Mouse (Mus musculus) midbrain, postnatal 0 days (tissue): ENCODE measurements around the gene St7. TPM values are rescaled to one million over a fixed set of nuclear protein-coding genes. Genes with fewer than 3 reads are reported as not detected.

Source experiments
- ATAC-seq: fragments of 200-750 bp; cut with Nextera tagmentation; 2 replicates; pipeline ENCODE4 v1.8.0; 2017; ENCODE audit warnings: moderate number of reproducible peaks, mild to moderate bottlenecking, moderate TSS enrichment, moderate library complexity; ENCODE audit not compliant: low FRiP score
- DNase-seq: peaks from one replicate; pipeline ENCODE4 v3.0.0-alpha.2; 2015; ENCODE audit warnings: low spot score
- H3K27ac ChIP-seq: fragments of 300-500 bp; sonication (generic); 2 replicates; pipeline ENCODE4 v1.5.1; 2014; ENCODE audit warnings: low read depth, mild to moderate bottlenecking, low read length, mixed read lengths
- H3K27me3 ChIP-seq: fragments of 300-500 bp; sonication (generic); 2 replicates; pipeline ENCODE4 v1.6.1; 2014; ENCODE audit warnings: low read length, control low read depth, mixed read lengths; ENCODE audit not compliant: insufficient read depth
- H3K36me3 ChIP-seq: fragments of 300-500 bp; sonication (generic); 2 replicates; pipeline ENCODE4 v1.6.1; 2014; ENCODE audit warnings: low read length, control low read depth, mixed read lengths; ENCODE audit not compliant: insufficient read depth
- H3K4me1 ChIP-seq: fragments of 300-500 bp; sonication (generic); 2 replicates; pipeline ENCODE4 v1.6.1; 2014; ENCODE audit warnings: mild to moderate bottlenecking, control low read depth, antibody characterized with exemption, low read length, mixed read lengths; ENCODE audit not compliant: insufficient read depth
- H3K4me2 ChIP-seq: fragments of 300-500 bp; sonication (generic); 2 replicates; pipeline ENCODE4 v1.6.1; 2014; ENCODE audit warnings: low read depth, mild to moderate bottlenecking, low read length, mixed read lengths; ENCODE audit not compliant: poor library complexity, severe bottlenecking
- H3K4me3 ChIP-seq: fragments of 300-500 bp; sonication (generic); 2 replicates; pipeline ENCODE4 v1.5.1; 2014; ENCODE audit warnings: low read depth, mild to moderate bottlenecking, low read length, moderate library complexity
- H3K9ac ChIP-seq: fragments of 300-500 bp; sonication (generic); replicated peaks from 2 replicates; pipeline ENCODE4 v1.6.1; 2014; ENCODE audit warnings: mild to moderate bottlenecking, low read length, moderate library complexity, mixed read lengths; ENCODE audit not compliant: poor library complexity, severe bottlenecking
- H3K9me3 ChIP-seq: fragments of 300-500 bp; sonication (generic); 2 replicates; pipeline ENCODE4 v1.6.1; 2016; ENCODE audit warnings: low read length, control low read depth
- CTCF ChIP-seq: IDR thresholded peaks from 2 replicates; pipeline ENCODE4 v1.5.1; 2016; ENCODE audit warnings: antibody characterized with exemption, mild to moderate bottlenecking
- WGBS: fragments of 180-500 bp; shearing (Covaris S2); extraction: QIAGEN DNeasy Blood & Tissue Kit; methylation state at CpG from one replicate; pipeline ENCODE4 v1.1.7; 2014; 5-methylcytosine and 5-hydroxymethylcytosine counted together
- polyA plus RNA-seq: library from polyadenylated mRNA; unstranded; fragments of >200 nt; fragmentation: Nextera tagmentation; extraction: Ambion mirVana; gene quantifications from 2 replicates; pipeline ENCODE4 v1.2.1, GENCODE M21; 2015
- total RNA-seq: library from RNA; depleted of rRNA; stranded (reverse); fragments of >200 nt; gene quantifications from 2 replicates; pipeline ENCODE4 v1.2.3, GENCODE M21; 2014

Gene St7
- total and polyA plus RNA-seq, 2 experiments from 2014 or later = 39.4 to 69.5 TPM

DNA sequence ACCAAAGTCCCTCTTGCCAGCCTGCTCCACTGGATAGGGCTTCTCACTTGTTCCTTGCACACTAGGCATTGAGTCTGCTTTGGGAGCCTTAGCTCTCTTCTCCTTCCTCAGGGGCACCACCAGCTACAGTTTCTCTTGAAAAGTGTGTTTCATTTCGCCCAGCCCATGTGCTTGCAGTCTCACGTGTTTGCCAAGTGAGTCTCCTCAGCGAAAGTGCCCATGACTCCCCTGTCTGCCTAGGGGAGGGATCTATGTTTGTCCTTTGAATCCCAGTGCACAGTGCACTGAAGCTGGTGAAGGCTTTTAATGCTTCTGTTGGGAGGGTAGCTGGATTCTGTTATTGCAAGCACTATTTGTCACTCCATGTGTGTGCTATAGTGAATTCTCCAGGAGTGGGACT, 79.8 kb downstream of the St7 start:
- TF ChIP-seq CTCF = no peak
- WGBS = 73% methylated on average over 3 of the region's 3 CpGs
- Histone ChIP-seq H3K4me1 (no peaks in the 10 kb centered on the region; the same call in 1 of the 2 replicates), H3K27ac (no peak overlapping the region), H3K4me3 (no peak overlapping the region), H3K9me3 (no peaks in the 10 kb centered on the region), H3K4me2 (no peak overlapping the region), H3K9ac (no peak overlapping the region), H3K27me3 (no peaks in the 10 kb centered on the region), H3K36me3 (no peaks in the 10 kb centered on the region)
- no peak for ATAC-seq
- no peak for DNase-seq

DNA sequence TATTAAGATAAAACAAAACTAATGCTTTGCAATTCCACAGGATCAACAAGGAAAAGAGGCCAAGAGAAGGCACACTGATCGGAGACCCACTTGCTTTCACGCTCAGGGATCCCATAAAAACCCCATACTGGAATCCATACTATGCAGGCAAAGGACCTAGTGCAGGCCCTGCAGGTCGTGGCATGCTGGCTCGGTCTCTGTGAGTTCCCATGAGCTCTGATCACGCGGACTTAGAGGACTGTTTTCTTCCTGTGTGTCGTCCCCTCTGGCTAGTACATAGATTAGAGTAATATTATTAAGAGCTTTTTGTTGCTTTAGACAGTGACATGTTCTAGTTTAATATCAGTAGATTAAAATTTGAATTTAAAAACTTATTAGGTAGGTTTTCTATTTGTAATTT, 83.3 kb downstream of the St7 start:
- no peak overlapping the region for H3K27ac ChIP-seq
- WGBS = 58% methylated on average over 7 of the region's 7 CpGs
- no peak for DNase-seq

DNA sequence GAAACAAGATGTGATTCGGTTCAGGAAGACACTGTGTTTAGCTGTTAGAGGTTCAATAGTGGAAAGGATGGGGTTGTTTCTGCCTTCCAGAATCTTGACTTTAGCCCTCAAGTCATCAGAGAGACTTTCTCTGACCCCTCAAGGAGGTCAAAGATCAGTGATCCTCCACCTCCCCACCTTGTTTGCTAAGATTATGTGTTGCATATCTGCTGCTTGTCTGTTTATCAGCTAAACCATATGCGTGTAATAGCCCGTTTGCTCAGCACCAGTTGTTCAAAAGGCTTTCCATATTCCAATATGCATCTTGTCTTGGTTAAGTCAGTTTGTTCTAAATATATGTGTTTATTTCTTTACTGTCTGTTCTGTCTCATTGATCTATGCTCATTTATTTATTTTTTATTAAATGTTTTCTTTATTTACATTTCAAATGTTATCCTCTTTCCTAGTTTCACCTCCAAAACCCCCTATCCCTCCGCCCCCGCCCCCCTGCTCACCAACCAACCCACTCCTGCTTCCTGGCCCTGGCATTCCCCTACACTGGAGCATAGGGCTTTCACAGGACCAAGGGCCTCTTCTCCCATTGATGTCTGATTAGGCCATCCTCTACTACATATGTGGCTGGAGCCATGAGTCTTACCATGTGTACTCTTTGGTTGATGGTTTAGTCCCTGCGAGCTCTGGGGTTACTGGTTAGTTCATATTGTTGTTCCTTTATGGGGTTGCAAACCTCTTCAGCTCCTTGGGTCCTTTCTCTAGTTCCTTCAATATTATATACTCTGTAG, 84.5 kb downstream of the St7 start:
- Histone ChIP-seq H3K27ac (no peak overlapping the region), H3K9me3 (no peaks in the 10 kb centered on the region), H3K27me3 (no peaks in the 10 kb centered on the region), H3K4me3 (no peak overlapping the region), H3K9ac (no peak overlapping the region), H3K4me1 (no peaks in the 10 kb centered on the region), H3K36me3 (no peaks in the 10 kb centered on the region), H3K4me2 (no peak overlapping the region)
- no peak for DNase-seq
- no peak for TF ChIP-seq CTCF
- WGBS = 93% methylated on average over 6 of the region's 6 CpGs
- ATAC-seq = no peak

More for the DNA sequence above, 83.3 kb downstream of the St7 start:
- Histone ChIP-seq H3K36me3 (no peaks in the 10 kb centered on the region), H3K4me2 (no peak overlapping the region), H3K9ac (no peak overlapping the region), H3K4me1 (no peaks in the 10 kb centered on the region), H3K4me3 (no peak overlapping the region), H3K9me3 (no peaks in the 10 kb centered on the region), H3K27me3 (no peaks in the 10 kb centered on the region)
- TF ChIP-seq CTCF = no peak
- no peak for ATAC-seq

DNA sequence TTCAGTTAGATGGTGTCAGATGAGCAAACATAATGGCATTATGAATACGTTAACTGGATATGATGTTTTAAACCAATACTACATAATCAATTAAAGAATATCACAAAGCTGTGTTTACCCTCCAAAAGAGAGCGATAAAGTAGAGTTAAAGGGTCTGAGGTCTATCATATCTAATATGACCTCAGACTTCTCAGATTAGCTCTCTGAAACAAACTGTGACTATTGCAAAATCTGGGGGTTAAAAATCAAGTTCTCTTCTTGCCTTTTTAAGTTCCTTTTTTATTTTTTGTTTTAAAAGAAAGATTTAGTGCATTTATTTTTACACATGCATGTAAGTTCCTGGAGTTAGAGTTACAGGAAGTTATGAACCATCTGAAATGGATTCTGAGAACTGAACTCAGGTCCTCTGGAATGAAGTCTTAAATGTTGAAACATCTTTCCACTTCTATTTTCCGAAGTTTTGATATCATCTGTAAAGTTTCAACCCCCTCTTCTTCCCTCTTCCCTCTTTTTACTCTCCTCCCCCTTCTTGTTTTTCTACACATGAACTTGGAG, 86.0 kb downstream of the St7 start:
- no peak overlapping the region for H3K4me2 ChIP-seq
- DNase-seq (no peak), ATAC-seq (no peak)
- TF ChIP-seq CTCF = no peak
- H3K4me3 ChIP-seq = no peak overlapping the region
- H3K27ac ChIP-seq = no peak overlapping the region
- no peaks in the 10 kb centered on the region for H3K27me3 ChIP-seq
- no peak overlapping the region for H3K9ac ChIP-seq
- no peaks in the 10 kb centered on the region for H3K4me1 ChIP-seq
- no peaks in the 10 kb centered on the region for H3K36me3 ChIP-seq
- 94% methylated on average over 3 of the region's 3 CpGs for WGBS
- H3K9me3 ChIP-seq = no peaks in the 10 kb centered on the region

DNA sequence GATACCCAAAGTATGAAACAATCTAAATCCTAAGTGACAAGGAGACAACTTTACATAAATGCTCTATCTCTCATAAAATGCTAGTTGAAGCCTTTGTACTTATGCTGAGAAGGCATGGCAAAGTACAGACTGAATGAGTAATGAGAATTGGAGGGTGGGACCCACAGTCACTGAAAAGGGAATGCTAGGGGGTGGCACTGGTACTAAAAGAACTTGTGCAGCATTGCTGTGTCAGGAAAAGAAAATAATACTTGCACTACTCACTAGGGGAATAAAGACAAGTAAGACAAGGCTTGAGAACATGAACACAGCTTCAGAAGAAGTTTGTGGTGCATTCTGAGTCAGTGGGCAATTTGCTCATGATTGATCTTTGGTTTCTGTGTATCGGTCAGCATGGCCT, 90.8 kb downstream of the St7 start:
- Histone ChIP-seq H3K4me3 (no peak overlapping the region), H3K36me3 (no peaks in the 10 kb centered on the region), H3K4me1 (no peaks in the 10 kb centered on the region), H3K4me2 (no peak overlapping the region), H3K9me3 (no peaks in the 10 kb centered on the region), H3K9ac (no peak overlapping the region), H3K27ac (no peak overlapping the region), H3K27me3 (no peaks in the 10 kb centered on the region)
- no peak for TF ChIP-seq CTCF
- ATAC-seq = no peak
- 89% methylated on average over 1 of the region's 1 CpGs for WGBS
- DNase-seq = no peak

DNA sequence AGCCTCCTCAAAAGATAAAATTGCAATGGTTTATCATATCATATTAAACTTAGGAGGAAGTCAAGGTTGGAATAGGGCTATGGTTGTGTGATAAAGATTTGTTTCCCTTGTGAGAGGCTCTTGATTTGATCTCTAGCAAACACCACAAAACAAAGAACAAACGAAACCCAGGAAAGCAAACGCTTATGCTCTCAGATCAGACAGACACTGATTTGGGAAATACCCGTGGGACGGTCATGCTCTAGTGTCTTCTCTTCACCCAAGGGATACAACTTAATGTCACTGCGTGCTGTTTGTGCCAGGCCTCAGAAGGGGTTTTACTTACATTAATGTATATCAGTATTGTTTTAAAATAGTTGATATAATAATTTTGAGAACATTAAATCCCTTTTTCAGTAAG, 91.8 kb downstream of the St7 start:
- Histone ChIP-seq H3K9ac (no peak overlapping the region), H3K4me2 (no peak overlapping the region), H3K27ac (no peak overlapping the region), H3K36me3 (no peaks in the 10 kb centered on the region), H3K4me1 (no peaks in the 10 kb centered on the region), H3K9me3 (no peaks in the 10 kb centered on the region), H3K27me3 (no peaks in the 10 kb centered on the region), H3K4me3 (no peak overlapping the region)
- no peak for DNase-seq
- 75% methylated on average over 5 of the region's 5 CpGs for WGBS
- TF ChIP-seq CTCF = no peak
- ATAC-seq = no peak
